Mouse (Mus musculus): Measurements from ENCODE around the gene Cops7b. TPM values are rescaled to one million over a fixed set of nuclear protein-coding genes. Genes with fewer than 3 reads are reported as not detected.
A peak's percentile ranks its signal among the peaks of the same experiment; 100 is the strongest.

Gene Cops7b
- polyA plus RNA-seq, 1 experiment from 2014 or later: 74.1 TPM

GRCm38 (mm10) chr1:86634751-86635359, 52.2 kb downstream of the Cops7b start:
- 52% methylated on average over 6 of the region's 6 CpGs for WGBS
- Histone ChIP-seq H3K27me3 (replicated peaks; ENCODE audit: low read depth, poor library complexity, severe bottlenecking) (no peaks in the 10 kb centered on the region), H3K27ac (replicated peaks) (no peak overlapping the region), H3K9me3 (no peaks in the 10 kb centered on the region), H3K4me3 (peak overlapping the region; percentile 37), H3K4me1 (peaks cover 21% of the 10 kb centered on the region), H3K36me3 (replicated peaks) (no peaks in the 10 kb centered on the region)
- DNase-seq (ENCODE audit: low spot score): peak; percentile 38

GRCm38 (mm10) chr1:86643101-86643809, 60.6 kb downstream of the Cops7b start:
- no peak overlapping the region for H3K27ac ChIP-seq (replicated peaks)
- DNase-seq (ENCODE audit: low spot score): no peak
- no peaks in the 10 kb centered on the region for H3K9me3 ChIP-seq
- H3K27me3 ChIP-seq (replicated peaks; ENCODE audit: low read depth, poor library complexity, severe bottlenecking): no peaks in the 10 kb centered on the region; the same call in 1 of the 2 replicates
- H3K36me3 ChIP-seq (replicated peaks): no peaks in the 10 kb centered on the region
- WGBS: 74% methylated on average over 13 of the region's 13 CpGs
- no peaks in the 10 kb centered on the region for H3K4me1 ChIP-seq
- no peak overlapping the region for H3K4me3 ChIP-seq

- H3K36me3 ChIP-seq (replicated peaks): no peaks in the 10 kb centered on the region
- H3K9me3 ChIP-seq: no peaks in the 10 kb centered on the region
- H3K4me1 ChIP-seq: no peaks in the 10 kb centered on the region
- no peaks in the 10 kb centered on the region; the same call in 1 of the 2 replicates for H3K27me3 ChIP-seq (replicated peaks; ENCODE audit: low read depth, poor library complexity, severe bottlenecking)
- no peak overlapping the region for H3K4me3 ChIP-seq
- H3K27ac ChIP-seq (replicated peaks): no peak overlapping the region
- WGBS: 42% methylated on average over 2 of the region's 2 CpGs
- no peak for DNase-seq (ENCODE audit: low spot score)
Measured at GRCm38 (mm10) chr1:86647517-86647916, 64.8 kb downstream of the Cops7b start.

DNA sequence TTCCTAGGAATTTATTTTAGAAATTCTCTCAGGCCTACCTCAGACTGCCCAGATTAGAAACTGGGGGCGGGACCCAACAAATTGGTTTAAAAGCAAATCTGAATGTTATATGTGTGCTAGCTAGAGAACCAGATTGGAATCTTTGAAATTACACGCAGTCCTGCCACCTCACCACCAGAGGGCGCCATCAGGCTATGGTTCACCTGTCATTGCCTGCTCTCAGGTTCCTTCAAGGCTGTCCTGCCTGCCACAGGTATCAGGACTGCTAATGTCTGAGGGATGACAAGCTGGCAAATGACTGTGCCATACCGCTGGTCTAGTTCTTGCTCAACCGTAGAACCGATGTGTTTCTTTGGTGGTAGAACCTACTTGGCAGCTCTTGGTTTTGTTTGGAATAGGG, 67.6 kb downstream of the Cops7b start:
- peaks cover 6% of the 10 kb centered on the region; the same call in 1 of the 2 replicates for H3K4me1 ChIP-seq
- H3K9me3 ChIP-seq: no peaks in the 10 kb centered on the region
- 17% methylated on average over 6 of the region's 6 CpGs for WGBS
- no peaks in the 10 kb centered on the region; the same call in 1 of the 2 replicates for H3K27me3 ChIP-seq (replicated peaks; ENCODE audit: low read depth, poor library complexity, severe bottlenecking)
- peak; percentile 74 for DNase-seq (ENCODE audit: low spot score)
- no peak overlapping the region for H3K4me3 ChIP-seq
- no peak overlapping the region for H3K27ac ChIP-seq (replicated peaks)
- H3K36me3 ChIP-seq (replicated peaks): no peaks in the 10 kb centered on the region

DNA sequence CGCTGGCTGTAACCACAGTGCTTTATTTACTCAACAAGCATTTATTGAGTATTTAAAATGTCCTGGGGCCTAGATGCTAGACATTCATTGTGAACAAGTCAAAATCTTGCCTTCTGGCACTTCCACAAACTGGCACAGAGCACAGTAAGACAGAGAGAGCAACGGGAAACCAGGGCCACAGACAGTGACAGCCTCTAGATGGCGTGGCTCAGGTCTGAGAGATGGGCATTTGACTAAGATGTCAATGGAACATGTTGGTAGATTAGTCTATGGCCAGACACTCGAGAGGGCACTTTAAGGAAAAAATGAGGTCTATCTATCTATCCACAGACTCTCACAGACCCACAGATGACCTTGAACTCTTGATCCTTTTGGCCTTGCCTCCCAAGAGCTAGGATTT, 70.0 kb downstream of the Cops7b start:
- H3K27ac ChIP-seq (replicated peaks): no peak overlapping the region
- H3K4me3 ChIP-seq: no peak overlapping the region
- H3K9me3 ChIP-seq: no peaks in the 10 kb centered on the region
- no peaks in the 10 kb centered on the region for H3K27me3 ChIP-seq (replicated peaks; ENCODE audit: low read depth, poor library complexity, severe bottlenecking)
- peaks cover 6% of the 10 kb centered on the region; the same call in 1 of the 2 replicates for H3K4me1 ChIP-seq
- no peaks in the 10 kb centered on the region for H3K36me3 ChIP-seq (replicated peaks)
- 64% methylated on average over 4 of the region's 4 CpGs for WGBS
- no peak for DNase-seq (ENCODE audit: low spot score)

GRCm38 (mm10) chr1:86657071-86657470, 74.4 kb downstream of the Cops7b start:
- WGBS: 90% methylated on average over 5 of the region's 5 CpGs
- DNase-seq (ENCODE audit: low spot score): no peak
- no peak overlapping the region for H3K27ac ChIP-seq (replicated peaks)

More at GRCm38 (mm10) chr1:86657071-86657470, 74.4 kb downstream of the Cops7b start:
- Histone ChIP-seq H3K27me3 (replicated peaks; ENCODE audit: low read depth, poor library complexity, severe bottlenecking) (no peaks in the 10 kb centered on the region), H3K4me1 (peaks cover 6% of the 10 kb centered on the region; the same call in 1 of the 2 replicates), H3K9me3 (no peaks in the 10 kb centered on the region), H3K4me3 (no peak overlapping the region), H3K36me3 (replicated peaks) (no peaks in the 10 kb centered on the region)

Small RNAs within 50 kb of the gene (microRNA-seq; reads per million reads assigned to microRNA genes)
- gene Gm22955: not detected

Other genes starting within 250 kb of the Cops7b start
- 625 and 641 TPM in 2 replicates for gene Ncl, start 223.5 kb upstream of the Cops7b start, polyA plus RNA-seq (2016; fragmentation: Nextera tagmentation; extraction: Ambion mirVana)
- gene Nmur1, start 156.7 kb upstream of the Cops7b start, polyA plus RNA-seq (2016; fragmentation: Nextera tagmentation; extraction: Ambion mirVana): 0.24 TPM in 1 of 2 replicates, not detected in the other
- gene Tex44, start 156.6 kb upstream of the Cops7b start, polyA plus RNA-seq (2016; fragmentation: Nextera tagmentation; extraction: Ambion mirVana): not detected in 2 replicates
- 3,352 and 3,592 TPM in 2 replicates for gene Ptma, start 56.2 kb upstream of the Cops7b start, polyA plus RNA-seq (2016; fragmentation: Nextera tagmentation; extraction: Ambion mirVana)
- gene Pde6d, start 275 bp upstream of the Cops7b start, polyA plus RNA-seq (2016; fragmentation: Nextera tagmentation; extraction: Ambion mirVana): 60.8 and 61.2 TPM in 2 replicates
- gene Nppc, start 87.7 kb downstream of the Cops7b start, polyA plus RNA-seq (2016; fragmentation: Nextera tagmentation; extraction: Ambion mirVana): 1.00 and 3.5 TPM in 2 replicates
- gene Dis3l2, start 120.9 kb downstream of the Cops7b start, polyA plus RNA-seq (2016; fragmentation: Nextera tagmentation; extraction: Ambion mirVana): 32.1 and 34.3 TPM in 2 replicates

Data from embryonic facial prominence, embryonic 10.5 days (tissue).